Mouse (Mus musculus): Measurements from ENCODE around the gene Nrxn3.

GRCm38 (mm10) chr12:89148974-89149411 is 426.3 kb downstream of the Nrxn3 start:
- no peak for TF ChIP-seq POLR2A (IDR thresholded peaks at IDR 0.05; ENCODE audit: control insufficient read depth, low read depth, low read length)
- TF ChIP-seq CTCF (IDR thresholded peaks at IDR 0.05; ENCODE audit: control insufficient read depth, insufficient read depth, insufficient replicate concordance, low read depth, low read length), result no peak
